Mouse (Mus musculus) heart, embryonic 10.5 days (tissue): ENCODE data around the gene Arxes1. TPM values are rescaled to one million over a fixed set of nuclear protein-coding genes. Genes with fewer than 3 reads are reported as not detected.
"Not testable (repeated sequence)": the region's sequence is repeated elsewhere in the genome, so short reads cannot be mapped to it uniquely, and the experiment has no call there.

Source experiments
- DNase-seq: peaks from one replicate; pipeline ENCODE4 v3.0.0-alpha.2; 2017; ENCODE audit warnings: low spot score
- H3K27ac ChIP-seq: fragments of 300-500 bp; sonication (generic); 2 replicates; pipeline ENCODE4 v1.5.1; 2016; ENCODE audit warnings: mild to moderate bottlenecking
- H3K27me3 ChIP-seq: fragments of 300-500 bp; sonication (generic); 2 replicates; pipeline ENCODE4 v1.6.1; 2016; ENCODE audit warnings: mild to moderate bottlenecking; ENCODE audit not compliant: poor library complexity, insufficient read depth, severe bottlenecking
- H3K36me3 ChIP-seq: fragments of 300-500 bp; sonication (generic); 2 replicates; pipeline ENCODE4 v1.6.1; 2016; ENCODE audit warnings: mild to moderate bottlenecking, moderate library complexity
- H3K4me1 ChIP-seq: fragments of 300-500 bp; sonication (generic); 2 replicates; pipeline ENCODE4 v1.6.1; 2016; ENCODE audit warnings: mild to moderate bottlenecking
- H3K4me3 ChIP-seq: fragments of 300-500 bp; sonication (generic); 2 replicates; pipeline ENCODE4 v1.5.1; 2016; ENCODE audit warnings: mild to moderate bottlenecking, moderate library complexity
- H3K9me3 ChIP-seq: fragments of 300-500 bp; sonication (generic); 2 replicates; pipeline ENCODE4 v1.6.1; 2016; ENCODE audit warnings: mild to moderate bottlenecking, moderate library complexity
- WGBS: fragments of 180-500 bp; shearing (Covaris S2); methylation state at CpG from one replicate; pipeline ENCODE4 v1.1.7; 2016; 5-methylcytosine and 5-hydroxymethylcytosine counted together
- polyA plus RNA-seq: library from polyadenylated mRNA; unstranded; fragments of >200 nt; fragmentation: Nextera tagmentation; extraction: Ambion mirVana; gene quantifications from 2 replicates; pipeline ENCODE4 v1.2.1, GENCODE M21; 2016

Arxes1 gene
- 32.3 and 46.8 TPM in 2 replicates for polyA plus RNA-seq

DNA sequence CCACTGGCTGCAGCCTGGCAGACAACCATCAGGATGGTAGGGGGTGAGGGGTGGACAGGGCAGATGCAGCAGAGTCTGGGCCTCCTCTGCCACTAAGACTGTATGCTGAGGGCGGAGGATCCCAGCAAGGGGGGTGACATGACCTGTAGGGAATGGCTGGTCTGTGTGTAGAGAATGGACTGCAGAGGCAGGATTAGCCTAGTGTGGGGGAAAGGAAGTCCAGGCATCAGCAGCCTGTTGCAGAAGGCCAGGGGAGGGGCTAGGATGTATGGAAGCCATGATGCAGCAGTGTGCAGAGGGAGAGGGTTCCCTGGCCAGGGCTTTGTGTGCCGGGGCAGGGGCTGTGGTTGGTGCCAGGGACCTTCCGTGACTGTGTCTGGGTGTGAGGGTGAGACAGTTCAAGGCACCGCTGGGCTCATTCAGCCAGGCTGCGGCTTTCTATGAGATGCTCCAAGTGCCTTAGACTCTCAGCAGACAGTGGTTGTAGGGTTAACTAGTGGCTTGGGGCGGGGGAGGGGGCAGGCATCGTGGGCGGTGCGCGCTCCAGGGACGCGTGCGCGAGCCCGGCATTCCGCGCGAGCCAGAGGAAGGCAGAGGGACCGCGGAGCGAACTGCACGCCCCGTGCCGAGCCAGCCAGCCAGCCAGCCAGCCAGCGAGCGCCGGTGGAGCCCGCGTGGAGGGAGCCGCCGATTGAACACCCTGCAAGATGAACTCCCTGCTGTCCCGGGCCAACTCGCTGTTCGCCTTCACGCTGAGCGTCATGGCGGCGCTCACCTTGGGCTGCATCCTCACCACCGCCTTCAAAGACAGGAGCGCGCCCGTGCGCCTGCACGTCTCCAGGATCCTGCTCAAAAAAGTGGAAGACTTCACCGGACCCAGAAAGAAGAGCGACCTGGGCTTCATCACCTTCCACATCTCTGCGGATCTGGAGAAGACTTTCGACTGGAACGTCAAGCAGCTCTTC, at the start of gene Arxes1:
Arxes1 (plus strand) TSS at position 569 of the 965 bp plus-strand sequence.
- not testable (repeated sequence) for H3K36me3 ChIP-seq, H3K4me1 ChIP-seq, H3K27me3 ChIP-seq, H3K9me3 ChIP-seq, H3K27ac ChIP-seq, DNase-seq
- 3% methylated on average over 12 of the region's 49 CpGs for WGBS
- peak within 1 kb of the TSS; percentile 45 for H3K4me3 ChIP-seq

DNA sequence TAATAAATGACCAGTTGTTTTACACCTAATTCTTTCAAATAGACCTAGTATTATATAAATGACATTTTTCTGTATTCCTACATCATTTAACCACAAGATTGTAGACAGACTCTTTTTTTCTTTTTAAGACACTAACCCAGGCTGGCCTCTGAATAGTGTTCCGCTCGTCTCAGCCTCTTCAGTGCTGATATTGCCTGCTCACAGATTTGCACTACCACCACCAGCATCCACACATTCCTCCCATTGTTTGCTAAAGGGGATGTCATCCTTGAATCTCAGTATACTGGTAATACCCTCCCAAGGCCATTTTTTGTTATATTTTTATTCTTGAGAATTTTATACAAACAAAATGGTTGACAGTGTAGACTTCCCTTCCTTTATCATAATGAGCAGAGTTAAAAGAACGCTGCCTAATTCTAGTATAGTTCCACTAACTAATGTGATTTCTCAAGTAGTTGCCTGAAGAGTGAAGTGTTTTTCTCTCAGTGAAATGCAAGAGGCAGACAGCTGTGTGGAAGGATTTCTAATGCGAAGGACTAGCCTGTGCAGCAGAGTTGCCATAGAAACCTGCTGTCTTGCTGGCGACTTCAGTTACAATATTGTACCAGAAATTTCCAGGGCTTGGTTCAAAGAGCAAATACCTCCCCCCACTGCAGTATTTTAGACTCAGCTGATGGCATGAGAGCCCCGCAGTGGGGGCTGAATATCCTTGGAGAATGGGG, 48.5 kb upstream of the Arxes1 start:
- Histone ChIP-seq H3K27me3 (no peaks in the 10 kb centered on the region), H3K4me3 (no peak overlapping the region), H3K4me1 (no peaks in the 10 kb centered on the region), H3K27ac (no peak overlapping the region), H3K36me3 (no peaks in the 10 kb centered on the region), H3K9me3 (no peaks in the 10 kb centered on the region)
- DNase-seq: no peak
- WGBS: 73% methylated on average over 6 of the region's 6 CpGs

DNA sequence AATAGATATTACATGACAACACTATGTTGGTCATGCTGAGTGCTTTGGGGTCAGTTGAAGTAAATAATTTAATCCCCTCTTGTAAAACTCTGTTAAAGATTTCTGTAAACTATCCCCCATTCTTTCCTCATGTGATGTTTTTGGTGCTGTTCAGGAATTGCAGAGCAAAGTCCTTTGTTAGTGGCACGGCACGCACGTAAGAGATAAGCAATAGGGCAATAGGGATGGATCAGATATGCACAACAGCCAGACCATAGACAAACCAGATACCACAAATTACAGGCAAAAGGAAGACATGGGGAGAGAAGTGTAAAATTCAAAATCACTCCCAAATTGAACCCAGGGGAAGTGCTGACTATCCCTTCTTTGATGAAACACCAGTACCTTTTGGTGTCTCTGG, 46.9 kb upstream of the Arxes1 start:
- WGBS: 79% methylated on average over 3 of the region's 3 CpGs
- no peaks in the 10 kb centered on the region for H3K4me1 ChIP-seq
- no peak overlapping the region for H3K27ac ChIP-seq
- no peak overlapping the region for H3K4me3 ChIP-seq
- DNase-seq: no peak
- H3K36me3 ChIP-seq: no peaks in the 10 kb centered on the region
- H3K27me3 ChIP-seq: no peaks in the 10 kb centered on the region
- no peaks in the 10 kb centered on the region for H3K9me3 ChIP-seq

DNA sequence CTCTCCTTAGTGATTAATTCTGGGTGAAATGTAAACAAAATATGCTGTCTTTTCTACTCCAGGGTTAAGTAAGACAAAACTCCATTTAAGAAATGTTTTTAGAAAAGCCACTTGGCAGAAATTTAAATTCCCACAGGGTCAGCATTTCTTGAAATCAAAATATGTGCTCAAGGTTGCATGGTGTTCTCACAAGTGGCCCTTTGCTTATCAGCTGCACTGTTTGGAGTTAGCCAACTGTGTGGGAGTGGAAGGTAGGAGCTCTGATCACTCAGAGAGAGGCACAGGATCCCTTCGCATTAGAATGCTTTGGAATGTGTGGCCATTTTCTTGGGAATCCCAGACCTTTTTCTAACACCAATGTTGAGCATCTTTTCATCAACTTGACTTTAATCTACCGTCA, 42.5 kb upstream of the Arxes1 start:
- DNase-seq: no peak
- Histone ChIP-seq H3K27me3 (no peaks in the 10 kb centered on the region), H3K9me3 (no peaks in the 10 kb centered on the region), H3K27ac (no peak overlapping the region), H3K4me3 (no peak overlapping the region), H3K4me1 (no peaks in the 10 kb centered on the region), H3K36me3 (no peaks in the 10 kb centered on the region)
- WGBS: 55% methylated on average over 2 of the region's 2 CpGs

DNA sequence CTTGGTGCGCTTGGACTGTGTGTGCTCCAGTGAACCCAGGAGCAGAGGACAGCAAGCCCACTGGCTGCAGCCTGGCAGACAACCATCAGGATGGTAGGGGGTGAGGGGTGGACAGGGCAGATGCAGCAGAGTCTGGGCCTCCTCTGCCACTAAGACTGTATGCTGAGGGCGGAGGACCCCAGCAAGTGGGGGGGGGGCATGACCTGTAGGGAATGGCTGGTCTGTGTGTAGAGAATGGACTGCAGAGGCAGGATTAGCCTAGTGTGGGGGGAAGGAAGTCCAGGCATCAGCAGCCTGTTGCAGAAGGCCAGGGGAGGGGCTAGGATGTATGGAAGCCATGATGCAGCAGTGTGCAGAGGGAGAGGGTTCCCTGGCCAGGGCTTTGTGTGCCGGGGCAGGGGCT, 40.0 kb upstream of the Arxes1 start:
- H3K36me3 ChIP-seq, H3K4me1 ChIP-seq, H3K27me3 ChIP-seq, H3K27ac ChIP-seq, DNase-seq, H3K9me3 ChIP-seq, H3K4me3 ChIP-seq: not testable (repeated sequence)
- 51% methylated on average over 2 of the region's 3 CpGs for WGBS

DNA sequence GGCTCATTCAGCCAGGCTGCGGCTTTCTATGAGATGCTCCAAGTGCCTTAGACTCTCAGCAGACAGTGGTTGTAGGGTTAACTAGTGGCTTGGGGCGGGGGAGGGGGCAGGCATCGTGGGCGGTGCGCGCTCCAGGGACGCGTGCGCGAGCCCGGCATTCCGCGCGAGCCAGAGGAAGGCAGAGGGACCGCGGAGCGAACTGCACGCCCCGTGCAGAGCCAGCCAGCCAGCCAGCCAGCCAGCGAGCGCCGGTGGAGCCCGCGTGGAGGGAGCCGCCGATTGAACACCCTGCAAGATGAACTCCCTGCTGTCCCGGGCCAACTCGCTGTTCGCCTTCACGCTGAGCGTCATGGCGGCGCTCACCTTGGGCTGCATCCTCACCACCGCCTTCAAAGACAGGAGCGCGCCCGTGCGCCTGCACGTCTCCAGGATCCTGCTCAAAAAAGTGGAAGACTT, 39.5 kb upstream of the Arxes1 start, which contains the start of gene Arxes2:
Arxes2 (plus strand) TSS at position 161 of the 456 bp plus-strand sequence.
- H3K4me3 ChIP-seq: peak within 1 kb of the TSS; percentile 48
- not testable (repeated sequence) for DNase-seq
- WGBS: 10% methylated on average over 4 of the region's 39 CpGs

DNA sequence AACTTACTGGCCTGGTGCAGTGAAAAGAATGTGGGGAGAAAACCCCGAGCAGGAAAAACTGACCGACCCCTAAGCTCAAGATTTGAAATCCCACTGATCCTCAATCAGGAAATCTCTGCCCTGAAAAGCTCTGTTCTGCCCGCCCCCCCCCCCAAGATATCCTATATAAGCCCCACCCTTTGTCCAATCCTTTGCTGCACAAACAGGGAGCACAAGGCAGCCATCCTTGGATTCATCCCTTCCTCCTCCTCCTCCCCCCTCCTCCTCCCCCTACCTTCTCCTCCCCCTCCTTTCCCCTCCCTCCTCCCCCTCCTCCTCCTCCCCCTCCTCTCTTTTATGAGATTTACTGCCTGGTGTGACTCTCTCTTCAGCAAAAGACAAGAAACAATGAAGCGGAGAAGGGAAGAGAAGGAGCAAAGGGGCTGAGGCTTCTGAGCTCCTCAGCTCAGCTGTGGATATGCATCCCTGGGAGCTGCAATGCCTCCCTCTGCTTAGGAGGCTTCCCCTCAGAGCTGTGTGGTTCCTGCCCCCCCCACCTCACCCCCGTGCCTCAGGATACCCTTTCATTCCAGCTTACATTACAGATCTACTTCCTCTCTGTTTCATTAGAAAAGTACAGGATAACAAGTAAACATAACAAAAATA, 25.8 kb upstream of the Arxes1 start:
- no peaks in the 10 kb centered on the region for H3K27me3 ChIP-seq
- 42% methylated on average over 5 of the region's 5 CpGs for WGBS
- no peaks in the 10 kb centered on the region for H3K36me3 ChIP-seq
- H3K9me3 ChIP-seq: no peaks in the 10 kb centered on the region
- H3K27ac ChIP-seq: no peak overlapping the region
- DNase-seq: no peak
- no peak overlapping the region for H3K4me3 ChIP-seq
- H3K4me1 ChIP-seq: no peaks in the 10 kb centered on the region

More for the DNA sequence above, 39.5 kb upstream of the Arxes1 start, which contains the start of gene Arxes2:
- H3K36me3 ChIP-seq, H3K4me1 ChIP-seq, H3K9me3 ChIP-seq, H3K27ac ChIP-seq, H3K27me3 ChIP-seq: not testable (repeated sequence)

DNA sequence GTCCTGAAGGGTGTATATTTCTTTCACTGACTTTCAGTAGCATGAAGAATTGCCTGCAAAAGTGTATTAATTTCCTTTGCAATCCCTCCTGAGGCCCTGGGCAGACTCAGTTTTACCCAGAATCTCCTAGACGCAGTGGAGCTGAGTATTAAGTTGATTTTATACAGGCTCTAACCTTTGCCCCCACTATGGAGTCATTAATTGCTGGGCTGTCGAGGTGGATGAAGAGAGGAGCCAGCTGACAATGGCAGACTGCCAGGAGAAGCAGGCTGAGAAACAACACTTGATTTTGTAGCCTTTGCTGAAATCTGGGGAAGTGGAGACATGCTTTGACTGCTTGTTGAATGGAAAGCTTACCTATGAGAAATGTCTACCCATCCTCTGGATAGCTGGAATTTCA, 18.8 kb upstream of the Arxes1 start:
- no peaks in the 10 kb centered on the region for H3K4me1 ChIP-seq
- H3K36me3 ChIP-seq: no peaks in the 10 kb centered on the region
- H3K27me3 ChIP-seq: no peaks in the 10 kb centered on the region
- H3K4me3 ChIP-seq: no peak overlapping the region
- H3K27ac ChIP-seq: no peak overlapping the region
- DNase-seq: no peak
- H3K9me3 ChIP-seq: no peaks in the 10 kb centered on the region
- 47% methylated on average over 2 of the region's 2 CpGs for WGBS

DNA sequence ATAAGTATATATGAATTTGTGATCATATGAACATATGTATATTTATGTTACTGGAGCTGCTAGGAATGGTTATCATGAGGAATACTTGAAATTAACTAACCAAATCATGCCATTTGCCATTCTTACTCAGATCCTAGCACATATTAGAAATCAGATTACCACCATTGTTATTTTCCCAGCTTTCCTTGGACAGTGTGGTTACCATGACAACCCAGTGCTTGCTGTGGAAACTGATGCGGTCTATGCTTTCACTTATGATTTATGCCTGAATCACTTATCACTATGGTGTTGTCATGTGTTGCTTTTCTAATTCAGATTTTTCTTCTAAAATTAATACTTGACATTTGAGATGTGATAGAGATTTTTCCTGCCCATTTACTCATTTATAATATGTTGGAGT, 2.8 kb upstream of the Arxes1 start:
- no peak for DNase-seq
- no peaks in the 10 kb centered on the region for H3K9me3 ChIP-seq
- H3K27ac ChIP-seq: no peak overlapping the region
- no peaks in the 10 kb centered on the region for H3K36me3 ChIP-seq
- H3K27me3 ChIP-seq: no peaks in the 10 kb centered on the region
- H3K4me3 ChIP-seq: no peak overlapping the region
- H3K4me1 ChIP-seq: no peaks in the 10 kb centered on the region
- 76% methylated on average over 1 of the region's 1 CpGs for WGBS

DNA sequence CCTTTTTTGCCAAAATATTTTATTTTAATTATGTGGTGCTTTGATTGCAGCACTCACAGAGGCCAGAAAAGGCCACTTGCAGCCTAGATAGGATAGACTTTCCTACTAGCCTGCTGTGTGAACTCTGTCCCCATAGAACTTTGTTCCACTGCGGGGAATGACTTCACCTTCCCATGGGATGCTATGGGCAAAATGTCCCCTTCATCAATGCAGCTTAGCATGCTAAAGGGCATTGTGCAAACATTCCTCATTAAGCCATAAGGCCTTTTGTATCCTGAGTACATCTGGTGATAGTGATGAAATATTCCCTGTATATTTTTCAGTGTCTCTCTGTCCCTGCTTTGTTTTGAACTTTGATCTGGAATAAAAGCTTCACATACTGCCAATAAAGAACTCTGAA, 10.6 kb downstream of the Arxes1 start:
- Histone ChIP-seq H3K27ac (no peak overlapping the region), H3K4me3 (no peak overlapping the region), H3K4me1 (no peaks in the 10 kb centered on the region), H3K36me3 (no peaks in the 10 kb centered on the region), H3K9me3 (no peaks in the 10 kb centered on the region), H3K27me3 (no peaks in the 10 kb centered on the region)
- DNase-seq: no peak
- 72% methylated on average over 1 of the region's 1 CpGs for WGBS

DNA sequence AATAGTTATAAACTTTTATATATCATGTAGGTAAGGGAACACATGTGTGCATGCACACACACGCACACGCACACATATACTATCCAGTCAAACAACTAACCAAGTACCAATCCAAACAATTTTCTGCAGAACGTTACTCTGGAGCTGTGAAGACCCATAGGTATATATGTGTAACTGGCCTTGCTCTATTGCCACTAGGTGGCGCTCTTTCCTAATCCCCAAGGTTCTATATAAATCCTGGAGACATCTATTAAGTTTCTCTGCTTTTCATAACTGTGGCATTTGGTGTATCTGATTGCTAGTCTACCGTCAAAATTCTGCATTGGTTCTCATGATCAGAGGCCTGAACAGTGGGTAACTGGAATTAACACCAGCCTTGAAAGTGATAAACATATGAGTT, 14.4 kb downstream of the Arxes1 start:
- Histone ChIP-seq H3K4me3 (no peak overlapping the region), H3K9me3 (no peaks in the 10 kb centered on the region), H3K36me3 (no peaks in the 10 kb centered on the region), H3K27ac (no peak overlapping the region), H3K27me3 (no peaks in the 10 kb centered on the region), H3K4me1 (no peaks in the 10 kb centered on the region)
- WGBS: 20% methylated on average over 5 of the region's 5 CpGs
- no peak for DNase-seq

DNA sequence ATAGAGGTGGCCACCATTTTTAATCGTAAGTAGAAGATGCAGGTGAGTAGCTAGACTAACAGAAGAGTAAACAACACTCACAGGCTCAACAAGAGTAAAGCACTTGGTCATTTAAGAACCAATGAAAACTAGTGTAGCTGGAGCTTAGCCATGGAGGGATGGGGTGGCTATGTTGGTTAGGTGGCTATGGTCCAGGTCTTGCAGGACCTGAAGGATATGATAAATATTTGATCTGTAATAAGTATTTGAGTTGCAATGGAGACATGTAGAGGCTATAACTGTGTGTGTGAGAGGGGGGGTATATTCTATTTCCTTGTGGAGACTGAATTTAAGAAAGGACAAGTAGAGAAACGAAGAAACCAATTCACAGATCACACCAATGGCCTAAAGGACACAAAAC, 18.1 kb downstream of the Arxes1 start:
- Histone ChIP-seq H3K9me3 (no peaks in the 10 kb centered on the region), H3K36me3 (no peaks in the 10 kb centered on the region), H3K27ac (no peak overlapping the region), H3K27me3 (no peaks in the 10 kb centered on the region), H3K4me1 (no peaks in the 10 kb centered on the region), H3K4me3 (no peak overlapping the region)
- WGBS: 71% methylated on average over 2 of the region's 2 CpGs
- no peak for DNase-seq

DNA sequence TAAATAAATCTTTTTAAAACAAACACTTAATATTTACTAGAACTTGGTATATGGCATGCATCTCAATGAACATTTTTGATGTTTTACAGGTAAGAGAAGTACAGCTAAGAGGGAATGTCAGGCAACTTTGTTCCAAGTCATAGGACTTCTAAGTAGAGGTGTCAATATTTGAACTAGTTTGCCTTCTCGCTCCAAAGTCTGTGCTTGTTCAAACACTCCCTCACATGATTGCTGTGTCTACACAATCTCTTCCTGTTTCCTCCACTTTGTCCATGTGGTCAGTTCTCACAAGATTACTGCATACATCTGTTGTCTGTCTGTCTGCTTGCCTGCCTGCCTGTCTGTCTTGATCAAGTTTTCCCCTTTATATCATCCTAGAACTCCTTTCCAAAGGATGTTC, 27.5 kb downstream of the Arxes1 start:
- WGBS: 67% methylated on average over 1 of the region's 1 CpGs
- no peaks in the 10 kb centered on the region for H3K4me1 ChIP-seq
- no peaks in the 10 kb centered on the region for H3K27me3 ChIP-seq
- DNase-seq: no peak
- no peaks in the 10 kb centered on the region for H3K36me3 ChIP-seq
- no peaks in the 10 kb centered on the region for H3K9me3 ChIP-seq
- H3K27ac ChIP-seq: no peak overlapping the region
- H3K4me3 ChIP-seq: no peak overlapping the region
